Mouse (Mus musculus) testis, adult 10 weeks (tissue): ENCODE data around the gene Olfr749. TPM values are rescaled to one million over a fixed set of nuclear protein-coding genes. Genes with fewer than 3 reads are reported as not detected.

Experiments used
- polyA plus RNA-seq: library from polyadenylated mRNA; stranded (reverse); fragments of 350-450 nt; fragmentation: Illumina TruSeq; extraction: RNeasy Lipid Tissue Mini Kit (QIAGEN cat#74804); gene quantifications from one replicate; pipeline ENCODE4 v1.2.3, GENCODE M21; 2014; ENCODE audit warnings: low read depth, low replicate concordance

Gene Olfr749
- not detected for polyA plus RNA-seq

GRCm38 (mm10) chr14:50744994-50745393, at the start of gene Olfr749:
Olfr749 (minus strand) TSS chr14:50745094.

GRCm38 (mm10) chr14:50785251-50785637, 40.4 kb upstream of the Olfr749 start, which contains the start of gene Ttc5:
Ttc5 (minus strand) TSS chr14:50785519.

GRCm38 (mm10) chr14:50707073-50707472, 37.8 kb downstream of the Olfr749 start, which contains the start of gene Olfr748:
Olfr748 (plus strand) TSS chr14:50707373.

GRCm38 (mm10) chr14:50693106-50693505, 51.8 kb downstream of the Olfr749 start, which contains the start of gene Olfr747:
Olfr747 (minus strand) TSS chr14:50693206.

Other genes with a start within 250 kb of the Olfr749 start
- 0.08 TPM for gene Olfr742, start 241.5 kb downstream of the Olfr749 start, polyA plus RNA-seq
- 0.15 TPM for gene Olfr743, start 223.3 kb downstream of the Olfr749 start, polyA plus RNA-seq
- gene Olfr744, start 130.2 kb downstream of the Olfr749 start, polyA plus RNA-seq = not detected
- gene Olfr745, start 105.7 kb downstream of the Olfr749 start, polyA plus RNA-seq = not detected
- not detected for gene Olfr746, start 98.0 kb downstream of the Olfr749 start, polyA plus RNA-seq
- gene Olfr747, start 51.9 kb downstream of the Olfr749 start, polyA plus RNA-seq = not detected
- not detected for gene Olfr748, start 37.7 kb downstream of the Olfr749 start, polyA plus RNA-seq
- 7.6 TPM for gene Ttc5, start 40.4 kb upstream of the Olfr749 start, polyA plus RNA-seq
- 20.3 TPM for gene Ccnb1ip1, start 62.6 kb upstream of the Olfr749 start, polyA plus RNA-seq
- 24.1 TPM for gene Parp2, start 62.7 kb upstream of the Olfr749 start, polyA plus RNA-seq
- gene Tep1, start 125.5 kb upstream of the Olfr749 start, polyA plus RNA-seq = 2.8 TPM
- gene Klhl33, start 152.4 kb upstream of the Olfr749 start, polyA plus RNA-seq = 0.06 TPM
- gene Osgep, start 179.8 kb upstream of the Olfr749 start, polyA plus RNA-seq = 12.3 TPM
- 20.7 TPM for gene Apex1, start 179.9 kb upstream of the Olfr749 start, polyA plus RNA-seq
- 17.5 TPM for gene Pip4p1, start 185.8 kb upstream of the Olfr749 start, polyA plus RNA-seq
- 6.9 TPM for gene Pnp, start 186.0 kb upstream of the Olfr749 start, polyA plus RNA-seq
- not detected for gene Gm49342, start 199.4 kb upstream of the Olfr749 start, polyA plus RNA-seq
- gene Pnp2, start 210.9 kb upstream of the Olfr749 start, polyA plus RNA-seq = 5.4 TPM